Mouse (Mus musculus): ENCODE measurements around the gene Gng7. TPM values are rescaled to one million over a fixed set of nuclear protein-coding genes. Genes with fewer than 3 reads are reported as not detected.
A peak's percentile ranks its signal among the peaks of the same experiment; 100 is the strongest.
"Not testable (repeated sequence)": the region's sequence is repeated elsewhere in the genome, so short reads cannot be mapped to it uniquely, and the experiment has no call there.

Gene Gng7
- polyA plus RNA-seq, 1 experiment from 2014 or later = 22.7 TPM

GRCm38 (mm10) chr10:81052577-81052976, 37.8 kb upstream of the Gng7 start:
- 93% methylated on average over 5 of the region's 5 CpGs for WGBS
- Histone ChIP-seq H3K4me1 (ENCODE audit: control insufficient read depth, insufficient read depth, low read length) (0 out of 2 replicates have a peak, but pooled peaks cover 2% of the 10 kb centered on the region), H3K9ac (replicated peaks; ENCODE audit: low read depth, low read length) (no peak overlapping the region), H3K27ac (ENCODE audit: low read depth, low read length) (no peak overlapping the region), H3K9me3 (ENCODE audit: control insufficient read depth, low read length) (no peaks in the 10 kb centered on the region), H3K36me3 (ENCODE audit: control insufficient read depth, insufficient read depth, low read length) (peaks cover 44% of the 10 kb centered on the region), H3K27me3 (ENCODE audit: control insufficient read depth, insufficient read depth, low read length) (no peaks in the 10 kb centered on the region), H3K4me2 (ENCODE audit: low read depth, low read length) (no peak overlapping the region), H3K4me3 (ENCODE audit: low read depth, low read length) (no peak overlapping the region)
- ATAC-seq (ENCODE audit: low read depth) = no peak

GRCm38 (mm10) chr10:81051133-81051532, 36.4 kb upstream of the Gng7 start:
- H3K27me3 ChIP-seq (ENCODE audit: control insufficient read depth, insufficient read depth, low read length) = no peaks in the 10 kb centered on the region
- no peak overlapping the region for H3K4me3 ChIP-seq (ENCODE audit: low read depth, low read length)
- no peak overlapping the region for H3K4me2 ChIP-seq (ENCODE audit: low read depth, low read length)
- 98% methylated on average over 6 of the region's 6 CpGs for WGBS
- ATAC-seq (ENCODE audit: low read depth) = no peak
- no peaks in the 10 kb centered on the region for H3K9me3 ChIP-seq (ENCODE audit: control insufficient read depth, low read length)
- no peak overlapping the region for H3K9ac ChIP-seq (replicated peaks; ENCODE audit: low read depth, low read length)
- H3K27ac ChIP-seq (ENCODE audit: low read depth, low read length) = no peak overlapping the region
- no peaks in the 10 kb centered on the region for H3K4me1 ChIP-seq (ENCODE audit: control insufficient read depth, insufficient read depth, low read length)
- H3K36me3 ChIP-seq (ENCODE audit: control insufficient read depth, insufficient read depth, low read length) = peaks cover 58% of the 10 kb centered on the region

- peaks cover 60% of the 10 kb centered on the region for H3K36me3 ChIP-seq (ENCODE audit: control insufficient read depth, insufficient read depth, low read length)
- no peaks in the 10 kb centered on the region for H3K4me1 ChIP-seq (ENCODE audit: control insufficient read depth, insufficient read depth, low read length)
- no peak overlapping the region for H3K27ac ChIP-seq (ENCODE audit: low read depth, low read length)
- no peak overlapping the region for H3K4me3 ChIP-seq (ENCODE audit: low read depth, low read length)
- no peak overlapping the region for H3K4me2 ChIP-seq (ENCODE audit: low read depth, low read length)
- no peak for ATAC-seq (ENCODE audit: low read depth)
- H3K9ac ChIP-seq (replicated peaks; ENCODE audit: low read depth, low read length) = no peak overlapping the region
- 96% methylated on average over 4 of the region's 4 CpGs for WGBS
- no peaks in the 10 kb centered on the region for H3K27me3 ChIP-seq (ENCODE audit: control insufficient read depth, insufficient read depth, low read length)
- no peaks in the 10 kb centered on the region for H3K9me3 ChIP-seq (ENCODE audit: control insufficient read depth, low read length)
Observed at GRCm38 (mm10) chr10:81050645-81051044, 35.9 kb upstream of the Gng7 start.

- not testable (repeated sequence) for H3K4me3 ChIP-seq (ENCODE audit: low read depth, low read length); H3K4me2 ChIP-seq (ENCODE audit: low read depth, low read length); H3K27me3 ChIP-seq (ENCODE audit: control insufficient read depth, insufficient read depth, low read length); H3K9me3 ChIP-seq (ENCODE audit: control insufficient read depth, low read length); H3K4me1 ChIP-seq (ENCODE audit: control insufficient read depth, insufficient read depth, low read length); H3K9ac ChIP-seq (replicated peaks; ENCODE audit: low read depth, low read length); ATAC-seq (ENCODE audit: low read depth); H3K27ac ChIP-seq (ENCODE audit: low read depth, low read length)
- peaks cover 55% of the 10 kb centered on the region for H3K36me3 ChIP-seq (ENCODE audit: control insufficient read depth, insufficient read depth, low read length)
- WGBS = 93% methylated on average over 13 of the region's 14 CpGs
Observed at GRCm38 (mm10) chr10:81045246-81045645, 30.5 kb upstream of the Gng7 start.

- WGBS = 31% methylated on average over 13 of the region's 13 CpGs
- H3K4me2 ChIP-seq (ENCODE audit: low read depth, low read length) = no peak overlapping the region
- no peak overlapping the region for H3K27ac ChIP-seq (ENCODE audit: low read depth, low read length)
- H3K4me3 ChIP-seq (ENCODE audit: low read depth, low read length) = no peak overlapping the region
- no peak for ATAC-seq (ENCODE audit: low read depth)
- 0 out of 2 replicates have a peak, but pooled peaks cover 3% of the 10 kb centered on the region for H3K4me1 ChIP-seq (ENCODE audit: control insufficient read depth, insufficient read depth, low read length)
- peaks cover 21% of the 10 kb centered on the region for H3K36me3 ChIP-seq (ENCODE audit: control insufficient read depth, insufficient read depth, low read length)
- no peak overlapping the region for H3K9ac ChIP-seq (replicated peaks; ENCODE audit: low read depth, low read length)
- H3K27me3 ChIP-seq (ENCODE audit: control insufficient read depth, insufficient read depth, low read length) = no peaks in the 10 kb centered on the region
- no peaks in the 10 kb centered on the region for H3K9me3 ChIP-seq (ENCODE audit: control insufficient read depth, low read length)
Observed at GRCm38 (mm10) chr10:81041458-81042175, 26.9 kb upstream of the Gng7 start.

- Histone ChIP-seq H3K4me3 (ENCODE audit: low read depth, low read length) (peak within 1 kb of the TSS; percentile 92), H3K9me3 (ENCODE audit: control insufficient read depth, low read length) (no peaks in the 10 kb centered on the region), H3K4me2 (ENCODE audit: low read depth, low read length) (peak within 1 kb of the TSS; percentile 57), H3K27ac (ENCODE audit: low read depth, low read length) (peak within 1 kb of the TSS; percentile 60; the same call in 1 of the 2 replicates), H3K9ac (replicated peaks; ENCODE audit: low read depth, low read length) (peak within 1 kb of the TSS; percentile 84), H3K4me1 (ENCODE audit: control insufficient read depth, insufficient read depth, low read length) (0 out of 2 replicates have a peak, but pooled peaks cover 6% of the 10 kb centered on the region), H3K27me3 (ENCODE audit: control insufficient read depth, insufficient read depth, low read length) (no peaks in the 10 kb centered on the region), H3K36me3 (ENCODE audit: control insufficient read depth, insufficient read depth, low read length) (peaks cover 3% of the 10 kb centered on the region; the same call in 1 of the 2 replicates)
- ATAC-seq (ENCODE audit: low read depth) = peak; percentile 99
- WGBS = under 1% methylated on average over 35 of the region's 35 CpGs
Observed at GRCm38 (mm10) chr10:81036988-81037580, 22.3 kb upstream of the Gng7 start, which contains the start of gene Slc39a3. Slc39a3 (minus strand) TSS chr10:81037426.

- Histone ChIP-seq H3K4me3 (ENCODE audit: low read depth, low read length) (no peak overlapping the region), H3K4me2 (ENCODE audit: low read depth, low read length) (no peak overlapping the region), H3K27me3 (ENCODE audit: control insufficient read depth, insufficient read depth, low read length) (no peaks in the 10 kb centered on the region), H3K36me3 (ENCODE audit: control insufficient read depth, insufficient read depth, low read length) (peaks cover 8% of the 10 kb centered on the region; the same call in 1 of the 2 replicates), H3K4me1 (ENCODE audit: control insufficient read depth, insufficient read depth, low read length) (0 out of 2 replicates have a peak, but pooled peaks cover 6% of the 10 kb centered on the region), H3K9ac (replicated peaks; ENCODE audit: low read depth, low read length) (no peak overlapping the region), H3K27ac (ENCODE audit: low read depth, low read length) (no peak overlapping the region), H3K9me3 (ENCODE audit: control insufficient read depth, low read length) (no peaks in the 10 kb centered on the region)
- no peak for ATAC-seq (ENCODE audit: low read depth)
- 78% methylated on average over 7 of the region's 7 CpGs for WGBS
Observed at GRCm38 (mm10) chr10:81036251-81036650, 21.5 kb upstream of the Gng7 start.

- 85% methylated on average over 10 of the region's 10 CpGs for WGBS
Observed at GRCm38 (mm10) chr10:81033586-81033985, 18.8 kb upstream of the Gng7 start.

GRCm38 (mm10) chr10:81029031-81029430, 14.3 kb upstream of the Gng7 start:
- Histone ChIP-seq H3K27me3 (ENCODE audit: control insufficient read depth, insufficient read depth, low read length) (no peaks in the 10 kb centered on the region), H3K27ac (ENCODE audit: low read depth, low read length) (no peak overlapping the region), H3K4me3 (ENCODE audit: low read depth, low read length) (no peak overlapping the region), H3K4me2 (ENCODE audit: low read depth, low read length) (no peak overlapping the region), H3K4me1 (ENCODE audit: control insufficient read depth, insufficient read depth, low read length) (0 out of 2 replicates have a peak, but pooled peaks cover 6% of the 10 kb centered on the region), H3K36me3 (ENCODE audit: control insufficient read depth, insufficient read depth, low read length) (peaks cover 21% of the 10 kb centered on the region), H3K9me3 (ENCODE audit: control insufficient read depth, low read length) (no peaks in the 10 kb centered on the region), H3K9ac (replicated peaks; ENCODE audit: low read depth, low read length) (no peak overlapping the region)
- no peak for ATAC-seq (ENCODE audit: low read depth)
- WGBS = 65% methylated on average over 10 of the region's 10 CpGs

More at GRCm38 (mm10) chr10:81033586-81033985, 18.8 kb upstream of the Gng7 start:
- Histone ChIP-seq H3K27me3 (ENCODE audit: control insufficient read depth, insufficient read depth, low read length) (no peaks in the 10 kb centered on the region), H3K36me3 (ENCODE audit: control insufficient read depth, insufficient read depth, low read length) (peaks cover 21% of the 10 kb centered on the region), H3K27ac (ENCODE audit: low read depth, low read length) (no peak overlapping the region), H3K9me3 (ENCODE audit: control insufficient read depth, low read length) (no peaks in the 10 kb centered on the region), H3K4me2 (ENCODE audit: low read depth, low read length) (no peak overlapping the region), H3K4me1 (ENCODE audit: control insufficient read depth, insufficient read depth, low read length) (0 out of 2 replicates have a peak, but pooled peaks cover 6% of the 10 kb centered on the region), H3K9ac (replicated peaks; ENCODE audit: low read depth, low read length) (no peak overlapping the region), H3K4me3 (ENCODE audit: low read depth, low read length) (no peak overlapping the region)
- ATAC-seq (ENCODE audit: low read depth) = no peak

Data from neural tube, embryonic 14.5 days (tissue).